Mouse (Mus musculus): ENCODE results near the gene Prr36. TPM values are rescaled to one million over a fixed set of nuclear protein-coding genes. Genes with fewer than 3 reads are reported as not detected.

The Prr36 gene
- polyA plus RNA-seq, 1 experiment = 0.18 TPM

GRCm38 (mm10) chr8:4205246-4206123, 11.8 kb downstream of the Prr36 start:
- Histone ChIP-seq H3K4me3 (ENCODE audit: insufficient read depth, poor library complexity, severe bottlenecking) (no peak overlapping the region), H3K79me3 (ENCODE audit: low read depth) (no peaks in the 10 kb centered on the region), H3K79me2 (ENCODE audit: control insufficient read depth, insufficient read depth) (no peaks in the 10 kb centered on the region), H3K36me3 (ENCODE audit: control insufficient read depth, insufficient read depth) (no peaks in the 10 kb centered on the region), H3K27me3 (ENCODE audit: control insufficient read depth, insufficient read depth, insufficient read length) (no peaks in the 10 kb centered on the region), H3ac (ENCODE audit: control insufficient read depth, insufficient read length, low read depth) (no peak overlapping the region)
- TF ChIP-seq CTCF (IDR thresholded peaks at IDR 0.05; ENCODE audit: control insufficient read depth, insufficient read depth, insufficient read length) = no peak
- no peak for TF ChIP-seq CEBPB (IDR thresholded peaks at IDR 0.05; ENCODE audit: low read depth)
- no peak for TF ChIP-seq MYOG (IDR thresholded peaks at IDR 0.05; ENCODE audit: control insufficient read depth, extremely low read depth, insufficient read length)
- no peak for TF ChIP-seq MAX (IDR thresholded peaks at IDR 0.05)
- TF ChIP-seq MYOD1 (IDR thresholded peaks at IDR 0.05; ENCODE audit: control insufficient read depth, insufficient read length, low read depth) = no peak
- no peak for TF ChIP-seq USF1 (IDR thresholded peaks at IDR 0.05; ENCODE audit: low read depth)
- TF ChIP-seq FOSL1 (IDR thresholded peaks at IDR 0.05; ENCODE audit: insufficient read depth, low read length, poor library complexity, severe bottlenecking) = no peak

- Histone ChIP-seq H3K36me3 (ENCODE audit: control insufficient read depth, insufficient read depth) (no peaks in the 10 kb centered on the region), H3K27me3 (ENCODE audit: control insufficient read depth, insufficient read depth, insufficient read length) (no peaks in the 10 kb centered on the region), H3K79me3 (ENCODE audit: low read depth) (no peaks in the 10 kb centered on the region), H3K4me3 (ENCODE audit: insufficient read depth, poor library complexity, severe bottlenecking) (no peak overlapping the region), H3ac (ENCODE audit: control insufficient read depth, insufficient read length, low read depth) (no peak overlapping the region), H3K79me2 (ENCODE audit: control insufficient read depth, insufficient read depth) (no peaks in the 10 kb centered on the region)
- TF ChIP-seq USF1 (IDR thresholded peaks at IDR 0.05; ENCODE audit: low read depth) (no peak), CEBPB (IDR thresholded peaks at IDR 0.05; ENCODE audit: low read depth) (no peak), MYOD1 (IDR thresholded peaks at IDR 0.05; ENCODE audit: control insufficient read depth, insufficient read length, low read depth) (no peak), FOSL1 (IDR thresholded peaks at IDR 0.05; ENCODE audit: insufficient read depth, low read length, poor library complexity, severe bottlenecking) (no peak), MYOG (IDR thresholded peaks at IDR 0.05; ENCODE audit: control insufficient read depth, extremely low read depth, insufficient read length) (no peak), MAX (IDR thresholded peaks at IDR 0.05) (no peak), CTCF (IDR thresholded peaks at IDR 0.05; ENCODE audit: control insufficient read depth, insufficient read depth, insufficient read length) (no peak)
Observed at GRCm38 (mm10) chr8:4201321-4201720, 15.9 kb downstream of the Prr36 start.

- Histone ChIP-seq H3K36me3 (ENCODE audit: control insufficient read depth, insufficient read depth) (no peaks in the 10 kb centered on the region), H3K4me3 (ENCODE audit: insufficient read depth, poor library complexity, severe bottlenecking) (no peak overlapping the region), H3K27me3 (ENCODE audit: control insufficient read depth, insufficient read depth, insufficient read length) (no peaks in the 10 kb centered on the region), H3ac (ENCODE audit: control insufficient read depth, insufficient read length, low read depth) (no peak overlapping the region), H3K79me3 (ENCODE audit: low read depth) (no peaks in the 10 kb centered on the region), H3K79me2 (ENCODE audit: control insufficient read depth, insufficient read depth) (no peaks in the 10 kb centered on the region)
- TF ChIP-seq MYOD1 (IDR thresholded peaks at IDR 0.05; ENCODE audit: control insufficient read depth, insufficient read length, low read depth) (no peak), CTCF (IDR thresholded peaks at IDR 0.05; ENCODE audit: control insufficient read depth, insufficient read depth, insufficient read length) (no peak), USF1 (IDR thresholded peaks at IDR 0.05; ENCODE audit: low read depth) (no peak), CEBPB (IDR thresholded peaks at IDR 0.05; ENCODE audit: low read depth) (no peak), FOSL1 (IDR thresholded peaks at IDR 0.05; ENCODE audit: insufficient read depth, low read length, poor library complexity, severe bottlenecking) (no peak), MYOG (IDR thresholded peaks at IDR 0.05; ENCODE audit: control insufficient read depth, extremely low read depth, insufficient read length) (no peak), MAX (IDR thresholded peaks at IDR 0.05) (no peak)
Observed at GRCm38 (mm10) chr8:4193588-4193894, 23.7 kb downstream of the Prr36 start.

- no peak overlapping the region for H3K4me3 ChIP-seq (ENCODE audit: insufficient read depth, poor library complexity, severe bottlenecking)
- no peaks in the 10 kb centered on the region for H3K36me3 ChIP-seq (ENCODE audit: control insufficient read depth, insufficient read depth)
- no peaks in the 10 kb centered on the region for H3K79me2 ChIP-seq (ENCODE audit: control insufficient read depth, insufficient read depth)
- no peak overlapping the region for H3ac ChIP-seq (ENCODE audit: control insufficient read depth, insufficient read length, low read depth)
- no peaks in the 10 kb centered on the region for H3K27me3 ChIP-seq (ENCODE audit: control insufficient read depth, insufficient read depth, insufficient read length)
- TF ChIP-seq USF1 (IDR thresholded peaks at IDR 0.05; ENCODE audit: low read depth) (no peak), CTCF (IDR thresholded peaks at IDR 0.05; ENCODE audit: control insufficient read depth, insufficient read depth, insufficient read length) (peak; percentile 79)
- no peaks in the 10 kb centered on the region for H3K79me3 ChIP-seq (ENCODE audit: low read depth)
Observed at GRCm38 (mm10) chr8:4192807-4193587, 24.3 kb downstream of the Prr36 start.

GRCm38 (mm10) chr8:4192305-4192704, 25.0 kb downstream of the Prr36 start:
- TF ChIP-seq MAX (IDR thresholded peaks at IDR 0.05) (no peak), CEBPB (IDR thresholded peaks at IDR 0.05; ENCODE audit: low read depth) (no peak), MYOG (IDR thresholded peaks at IDR 0.05; ENCODE audit: control insufficient read depth, extremely low read depth, insufficient read length) (no peak), USF1 (IDR thresholded peaks at IDR 0.05; ENCODE audit: low read depth) (no peak), FOSL1 (IDR thresholded peaks at IDR 0.05; ENCODE audit: insufficient read depth, low read length, poor library complexity, severe bottlenecking) (no peak), CTCF (IDR thresholded peaks at IDR 0.05; ENCODE audit: control insufficient read depth, insufficient read depth, insufficient read length) (no peak), MYOD1 (IDR thresholded peaks at IDR 0.05; ENCODE audit: control insufficient read depth, insufficient read length, low read depth) (no peak)
- no peak overlapping the region for H3ac ChIP-seq (ENCODE audit: control insufficient read depth, insufficient read length, low read depth)
- no peak overlapping the region for H3K4me3 ChIP-seq (ENCODE audit: insufficient read depth, poor library complexity, severe bottlenecking)
- no peaks in the 10 kb centered on the region for H3K79me2 ChIP-seq (ENCODE audit: control insufficient read depth, insufficient read depth)
- no peaks in the 10 kb centered on the region for H3K27me3 ChIP-seq (ENCODE audit: control insufficient read depth, insufficient read depth, insufficient read length)
- H3K36me3 ChIP-seq (ENCODE audit: control insufficient read depth, insufficient read depth) = no peaks in the 10 kb centered on the region
- H3K79me3 ChIP-seq (ENCODE audit: low read depth) = no peaks in the 10 kb centered on the region

All from C2C12 (cell line).